Mouse (Mus musculus) left cerebral cortex, postnatal 10 days (tissue): ENCODE measurements around the gene Gaa. TPM values are rescaled to one million over a fixed set of nuclear protein-coding genes. Genes with fewer than 3 reads are reported as not detected.
"Not testable (repeated sequence)": the region's sequence is repeated elsewhere in the genome, so short reads cannot be mapped to it uniquely, and the experiment has no call there.

Experiments used
- DNase-seq, 2 experiments: peaks; one replicate each; pipeline ENCODE4 v3.0.0; 2021 to 2022; ENCODE audit warnings: low spot score in 2 of 2, mixed read lengths in 1 of 2; ENCODE audit errors: extremely low spot score in 1 of 2
- intact Hi-C: fragments of 180-260 bp; cut with DNase I; formaldehyde crosslinking; loops from one replicate; pipeline ENCODE4 v1.15.1; 2025
- total RNA-seq, 2 experiments: library from RNA; stranded (reverse); gene quantifications; 2 replicates each; pipeline ENCODE4 v1.2.3; 2021

Gene Gaa
- total RNA-seq, 2 experiments from 2014 or later = 108 to 124 TPM

DNA sequence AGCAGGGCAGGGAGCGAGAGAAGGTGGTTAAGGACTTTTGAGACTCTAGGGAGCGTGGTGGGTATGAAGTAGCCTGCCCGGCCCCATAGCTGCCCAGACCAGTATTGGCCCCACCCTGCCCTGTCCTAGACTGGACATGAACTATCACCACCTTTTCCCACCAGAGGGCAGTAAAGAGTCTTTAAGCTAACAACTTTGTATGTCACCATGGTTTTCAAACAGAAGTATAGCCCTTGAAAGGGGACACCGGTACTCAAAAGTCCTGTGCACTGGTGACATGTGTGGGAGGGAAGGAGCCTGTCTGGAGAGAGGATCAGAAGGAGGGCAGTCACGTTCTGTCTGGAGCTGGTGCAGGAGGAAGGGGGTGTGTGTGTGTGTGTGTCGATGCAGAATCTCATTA lies 18.7 kb upstream of the Gaa start:
- DNase-seq = peak in 1 of 2 experiments; percentile 67
- intact Hi-C loops = loop anchor here (5.0 kb wide), 1 partner anchor 42 kb away; no protein-coding TSS in a partner anchor

- DNase-seq = no peak
- intact Hi-C loops = no loop called here
Observed at GRCm38 (mm10) chr11:119250998-119251397, 16.7 kb upstream of the Gaa start.

- intact Hi-C loops = no loop called here
- DNase-seq = peak in 1 of 2 experiments; percentile 71
Observed at GRCm38 (mm10) chr11:119252854-119253541, 14.7 kb upstream of the Gaa start.

DNA sequence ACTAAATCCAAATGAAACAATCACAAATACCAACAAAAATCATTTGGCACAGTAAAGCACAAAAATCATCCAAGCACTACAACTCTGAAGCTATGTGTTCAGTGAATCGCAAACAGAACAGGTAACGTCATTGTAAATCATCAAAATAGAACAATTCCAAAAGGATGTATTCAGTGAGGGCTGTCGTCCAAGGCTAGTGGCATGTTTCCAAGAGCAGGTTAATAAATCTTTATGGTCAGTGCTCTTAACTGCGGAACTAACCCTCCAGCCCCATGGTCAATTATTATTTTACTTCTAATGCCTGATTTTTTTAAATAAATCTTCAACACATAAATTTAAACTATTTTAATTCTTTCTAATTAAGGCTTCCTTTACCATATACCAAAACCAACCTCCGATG lies 11.1 kb upstream of the Gaa start:
- DNase-seq, intact Hi-C loops: not testable (repeated sequence)

DNA sequence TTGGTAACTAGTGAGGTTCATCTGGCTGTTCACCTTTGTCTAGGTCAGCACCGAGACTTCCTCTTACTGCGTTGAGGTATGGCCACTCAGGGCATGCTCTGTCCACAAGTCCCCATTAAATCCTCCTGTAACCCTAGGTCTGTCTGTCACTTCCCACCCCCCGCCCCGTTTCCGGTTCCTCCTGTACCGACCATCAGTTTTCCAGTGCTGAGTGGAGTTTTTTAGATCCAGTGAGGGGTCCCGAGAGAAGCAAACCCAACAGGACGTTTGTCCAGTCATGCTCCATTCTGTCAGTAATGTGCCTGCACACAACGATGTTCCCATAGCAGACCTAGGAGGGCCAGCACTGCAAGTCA lies 9.5 kb upstream of the Gaa start:
- no peak for DNase-seq
- intact Hi-C loops = no loop called here

DNA sequence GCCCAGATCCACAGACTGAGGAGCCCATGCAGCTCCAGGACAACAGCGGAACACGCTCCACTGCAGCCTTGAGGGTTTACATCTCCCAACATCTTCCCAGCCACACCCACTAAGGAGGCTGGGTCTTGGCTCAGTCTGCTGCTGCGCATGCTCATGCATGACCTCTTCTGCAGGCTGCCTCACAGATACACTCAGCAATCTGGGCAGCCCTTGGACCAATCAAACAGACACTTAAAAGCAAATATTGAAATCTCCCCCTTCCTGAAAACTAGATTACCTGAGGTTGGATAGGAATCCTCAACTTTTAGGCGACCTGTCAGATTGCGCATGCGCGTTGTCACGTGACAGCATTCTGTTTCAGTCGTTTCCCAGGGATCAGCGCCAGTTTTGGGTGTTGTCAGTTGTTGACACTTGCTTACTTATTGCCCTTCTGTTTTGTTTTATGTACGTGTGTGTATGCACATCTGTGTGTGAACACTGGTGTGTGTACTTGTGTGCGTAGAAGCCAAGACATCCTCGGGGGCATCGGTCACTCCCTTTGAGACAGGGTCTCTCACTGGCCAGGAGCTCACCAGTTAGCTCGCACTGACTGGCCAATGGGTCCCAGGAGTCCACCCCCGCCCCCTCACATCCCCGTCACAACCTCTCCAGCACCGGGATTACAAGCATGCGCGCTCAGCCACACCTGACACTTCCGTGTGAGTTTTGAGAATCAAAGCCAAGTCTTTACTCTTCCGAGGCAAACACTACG lies 8.9 kb upstream of the Gaa start:
- intact Hi-C loops = no loop called here
- peak; percentile 53 to 77 for DNase-seq

- DNase-seq = no peak
- intact Hi-C loops = no loop called here
Observed at GRCm38 (mm10) chr11:119259977-119260376, 7.7 kb upstream of the Gaa start.

DNA sequence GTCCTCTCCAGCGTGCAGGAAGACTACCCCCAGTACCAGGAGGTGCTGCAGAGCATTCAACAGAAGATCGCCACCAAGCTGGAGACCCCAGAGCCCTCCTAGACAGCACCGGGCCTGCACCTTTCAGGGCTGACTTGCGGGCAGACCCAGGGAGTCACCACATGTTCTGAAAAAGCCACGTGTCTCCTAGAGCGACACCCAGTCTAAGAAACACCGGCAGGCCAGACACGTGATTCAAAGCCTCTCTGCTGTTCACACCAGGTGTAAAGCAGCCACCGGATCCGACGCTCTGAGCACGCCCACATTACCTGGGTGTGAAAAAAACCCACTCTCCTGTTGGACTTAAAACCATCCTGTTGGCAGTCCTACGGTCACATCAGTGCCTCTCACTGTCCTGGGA lies 3.3 kb upstream of the Gaa start:
- intact Hi-C loops = no loop called here

GRCm38 (mm10) chr11:119265811-119266210 lies 1.9 kb upstream of the Gaa start:
- DNase-seq = no peak
- intact Hi-C loops = no loop called here

More for the DNA sequence above, 3.3 kb upstream of the Gaa start:
- no peak for DNase-seq

DNA sequence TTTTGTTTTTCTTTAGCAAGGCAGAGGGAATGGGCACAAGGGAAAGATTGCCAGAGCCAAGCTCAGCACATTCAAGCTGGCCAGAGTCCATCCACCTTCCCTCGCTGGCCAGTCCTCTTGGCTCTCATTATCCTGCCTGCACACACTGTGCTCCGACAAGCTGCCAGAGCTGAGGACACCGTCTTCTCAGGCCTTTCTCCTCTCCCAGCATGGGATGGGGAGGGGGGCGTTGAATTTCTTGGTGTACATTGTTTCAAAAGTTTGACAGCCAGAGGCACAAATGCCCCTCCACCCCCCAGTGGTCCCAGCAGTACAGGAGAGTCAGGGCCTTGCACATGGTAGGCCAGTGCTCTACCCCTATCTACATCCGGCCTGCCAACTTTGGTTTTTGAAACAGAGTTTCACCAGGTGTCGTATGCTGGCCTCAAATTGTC lies 429 bp upstream of the Gaa start:
- intact Hi-C loops = no loop called here
- peak in 1 of 2 experiments; percentile 56 for DNase-seq

DNA sequence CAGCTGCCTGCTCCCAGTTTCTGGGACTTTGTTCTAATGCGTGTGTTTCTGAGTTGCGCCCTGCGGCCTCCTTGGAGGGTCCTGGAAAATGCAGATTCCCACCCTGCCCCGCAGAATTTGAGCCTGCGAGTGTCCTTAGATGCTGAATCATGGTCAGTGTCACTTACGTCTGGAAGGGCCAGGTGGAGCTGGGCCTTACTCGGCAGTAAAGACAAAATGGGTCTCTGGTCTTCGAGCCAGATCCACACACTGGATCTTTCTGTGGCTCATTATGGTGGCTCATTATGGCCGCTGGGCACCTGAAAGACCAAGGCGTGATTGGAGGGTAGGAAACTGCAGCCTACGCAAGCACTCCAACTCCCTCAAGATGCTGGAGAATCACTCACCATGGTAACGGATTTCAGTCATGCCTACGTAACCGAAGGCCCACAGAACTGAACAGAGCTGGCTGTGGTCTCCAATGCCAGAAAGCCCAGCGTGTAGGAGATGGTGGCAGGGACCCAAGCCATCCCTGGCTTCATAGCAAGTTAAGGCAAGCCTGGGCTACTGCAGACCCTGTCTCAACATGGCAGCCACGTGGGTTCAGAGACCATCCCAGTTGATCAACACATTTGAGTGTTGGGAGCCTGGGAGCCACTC lies 989 bp downstream of the Gaa start:
- intact Hi-C loops = no loop called here
- DNase-seq = peak; percentile 57 to 66

DNA sequence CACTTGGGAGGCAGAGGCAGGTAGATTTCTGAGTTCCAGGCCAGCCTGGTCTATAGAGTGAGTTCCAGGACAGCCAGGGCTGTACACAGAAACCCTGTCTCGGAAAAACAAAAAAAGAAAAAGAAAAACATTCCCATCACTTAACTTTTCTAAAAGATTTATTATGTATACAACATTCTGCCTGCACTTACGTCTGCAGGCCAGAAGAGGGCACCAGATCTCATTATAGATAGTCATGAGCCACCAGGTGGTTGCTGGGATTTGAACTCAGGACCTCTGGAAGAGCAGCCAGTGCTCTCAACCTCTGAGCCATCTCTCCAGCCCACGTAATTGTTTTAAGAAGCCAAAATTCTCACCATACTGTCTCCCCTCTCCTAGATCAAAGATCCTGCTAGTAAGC lies 4.8 kb downstream of the Gaa start:
- DNase-seq, intact Hi-C loops: not testable (repeated sequence)

GRCm38 (mm10) chr11:119273186-119273930 lies 5.7 kb downstream of the Gaa start:
- intact Hi-C loops = no loop called here
- no peak for DNase-seq

DNA sequence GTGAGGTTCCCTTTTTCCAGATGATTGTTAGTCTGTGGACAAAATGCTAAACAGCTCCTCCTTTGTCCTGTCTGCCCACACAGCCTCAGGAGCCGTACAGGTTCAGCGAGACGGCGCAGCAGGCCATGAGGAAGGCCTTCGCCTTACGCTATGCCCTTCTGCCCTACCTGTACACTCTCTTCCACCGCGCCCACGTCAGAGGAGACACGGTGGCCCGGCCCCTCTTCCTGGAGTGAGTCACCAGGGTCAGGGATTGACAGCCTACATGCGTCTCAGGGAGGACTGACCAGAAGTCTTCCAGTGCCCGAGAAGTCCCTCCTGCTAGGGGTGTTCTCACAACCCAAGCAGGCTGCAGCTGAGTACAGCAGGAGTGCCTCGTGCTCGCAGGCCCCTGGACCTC lies 13.3 kb downstream of the Gaa start:
- no peak for DNase-seq
- intact Hi-C loops = no loop called here

- DNase-seq = peak in 1 of 2 experiments; percentile 55
- intact Hi-C loops = no loop called here
Observed at GRCm38 (mm10) chr11:119285791-119286527, 18.3 kb downstream of the Gaa start.

DNA sequence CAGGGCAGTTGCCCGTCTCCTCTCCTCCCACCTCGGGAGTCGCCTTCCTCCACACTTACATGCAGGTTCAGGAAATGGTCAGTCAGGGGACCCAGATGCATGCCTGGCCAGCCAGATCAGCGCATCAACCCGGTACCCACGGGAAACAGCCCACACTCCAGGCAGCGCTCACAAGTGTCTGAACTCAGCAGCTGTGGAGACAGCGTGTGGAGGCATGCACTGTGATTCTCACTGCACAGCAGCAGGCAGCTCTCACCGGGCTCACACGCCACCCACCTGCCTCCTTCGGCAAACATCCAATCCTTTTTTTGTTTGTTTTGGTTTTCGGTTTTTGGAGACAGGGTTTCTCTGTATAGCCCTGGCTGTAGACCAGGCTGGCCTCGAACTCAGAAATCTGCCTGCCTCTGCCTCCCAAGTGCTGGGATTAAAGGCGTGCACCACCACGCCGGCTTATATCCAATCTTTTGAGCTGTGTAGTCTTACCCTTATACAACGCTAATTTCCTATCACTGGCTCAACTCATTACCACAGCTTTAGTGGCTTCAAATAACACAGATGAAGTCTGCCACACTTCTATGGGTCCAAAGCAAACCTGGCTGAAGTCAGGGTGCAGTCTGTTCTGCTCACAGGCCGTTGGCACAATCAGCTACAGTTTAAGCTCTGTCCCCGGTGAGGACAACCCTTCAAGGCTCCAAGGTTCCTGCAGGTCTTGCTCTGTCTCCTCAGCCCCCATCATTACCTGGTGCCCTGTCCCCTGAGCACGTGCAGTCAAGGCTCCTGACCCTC lies 19.7 kb downstream of the Gaa start:
- DNase-seq = no peak
- intact Hi-C loops = no loop called here

- intact Hi-C loops, DNase-seq: not testable (repeated sequence)
Observed at GRCm38 (mm10) chr11:119292861-119293260, 25.2 kb downstream of the Gaa start.

DNA sequence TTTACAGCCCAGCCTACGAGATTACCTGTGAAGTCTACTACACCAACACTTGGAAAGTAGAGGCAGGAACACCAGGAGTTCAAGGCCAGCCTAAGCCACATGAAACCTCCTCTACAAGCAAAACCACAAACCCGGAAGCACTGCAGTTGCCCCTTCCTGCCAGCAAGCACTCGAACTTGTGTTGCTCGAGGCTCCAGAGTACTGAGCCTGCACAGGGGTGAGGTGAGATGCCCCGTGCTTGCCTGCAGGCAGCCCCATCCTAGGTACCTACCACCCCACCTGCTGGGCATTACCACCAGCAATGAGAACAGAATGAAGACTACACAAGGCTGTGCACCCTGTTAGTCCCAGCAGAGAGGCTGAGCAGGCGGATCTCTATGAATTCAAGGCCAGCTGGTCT lies 30.3 kb downstream of the Gaa start:
- intact Hi-C loops = no loop called here
- no peak for DNase-seq
